Mouse (Mus musculus) lung, embryonic 14.5 days (tissue): ENCODE data around the gene Ampd3. TPM values are rescaled to one million over a fixed set of nuclear protein-coding genes. Genes with fewer than 3 reads are reported as not detected.

Experiments used
- ATAC-seq: fragments of 200-750 bp; cut with Nextera tagmentation; 2 replicates; pipeline ENCODE4 v1.8.0; 2017; ENCODE audit warnings: mild to moderate bottlenecking, moderate TSS enrichment, moderate library complexity; ENCODE audit not compliant: insufficient read depth
- DNase-seq: peaks from one replicate; pipeline ENCODE4 v3.0.0-alpha.2; 2015
- H3K27ac ChIP-seq: fragments of 300-500 bp; sonication (generic); 2 replicates; pipeline ENCODE4 v1.5.1; 2014; ENCODE audit warnings: low read depth, mild to moderate bottlenecking, moderate library complexity
- H3K27me3 ChIP-seq: fragments of 300-500 bp; sonication (generic); 2 replicates; pipeline ENCODE4 v1.6.1; 2014; ENCODE audit warnings: low read length, control low read depth; ENCODE audit not compliant: insufficient read depth
- H3K36me3 ChIP-seq: fragments of 300-500 bp; sonication (generic); 2 replicates; pipeline ENCODE4 v1.6.1; 2014; ENCODE audit warnings: control low read depth; ENCODE audit not compliant: insufficient read depth
- H3K4me1 ChIP-seq: fragments of 300-500 bp; sonication (generic); 2 replicates; pipeline ENCODE4 v1.6.1; 2014; ENCODE audit warnings: antibody characterized with exemption, control low read depth; ENCODE audit not compliant: insufficient read depth
- H3K4me2 ChIP-seq: fragments of 300-500 bp; sonication (generic); 2 replicates; pipeline ENCODE4 v1.6.1; 2014; ENCODE audit warnings: mild to moderate bottlenecking
- H3K4me3 ChIP-seq: fragments of 300-500 bp; sonication (generic); 2 replicates; pipeline ENCODE4 v1.5.1; 2014; ENCODE audit warnings: low read depth, low read length
- H3K9ac ChIP-seq: fragments of 300-500 bp; sonication (generic); 2 replicates; pipeline ENCODE4 v1.6.1; 2014
- H3K9me3 ChIP-seq: fragments of 300-500 bp; sonication (generic); 2 replicates; pipeline ENCODE4 v1.6.1; 2016; ENCODE audit warnings: low read depth, low read length, control low read depth
- CTCF ChIP-seq: IDR thresholded peaks from 2 replicates; pipeline ENCODE4 v1.5.1; 2016; ENCODE audit warnings: antibody characterized with exemption, low read depth
- WGBS: fragments of 180-500 bp; shearing (Covaris S2); extraction: QIAGEN DNeasy Blood & Tissue Kit; methylation state at CpG from one replicate; pipeline ENCODE4 v1.1.7; 2014; 5-methylcytosine and 5-hydroxymethylcytosine counted together
- polyA plus RNA-seq: library from polyadenylated mRNA; unstranded; fragments of >200 nt; fragmentation: Nextera tagmentation; extraction: Ambion mirVana; gene quantifications from 2 replicates; pipeline ENCODE4 v1.2.1, GENCODE M21; 2014

Gene Ampd3
- 1.4 and 2.6 TPM in 2 replicates for polyA plus RNA-seq

- ATAC-seq (no peak), DNase-seq (no peak)
- Histone ChIP-seq H3K4me1 (0 out of 2 replicates have a peak, but pooled peaks cover 1% of the 10 kb centered on the region), H3K27ac (peak within 1 kb of the TSS; percentile 24; the same call in 1 of the 2 replicates), H3K9me3 (no peaks in the 10 kb centered on the region), H3K9ac (peak within 1 kb of the TSS; percentile 62), H3K27me3 (peaks cover 16% of the 10 kb centered on the region), H3K4me3 (peak within 1 kb of the TSS; percentile 52), H3K36me3 (no peaks in the 10 kb centered on the region), H3K4me2 (peak within 1 kb of the TSS; percentile 96)
- WGBS = 24% methylated on average over 15 of the region's 16 CpGs
- no peak for TF ChIP-seq CTCF
Measured at GRCm38 (mm10) chr7:110768001-110768400, at the start of gene Ampd3. Gene Ampd3 (plus strand): TSS chr7:110768206.

GRCm38 (mm10) chr7:110718505-110718904, 49.5 kb upstream of the Ampd3 start:
- Histone ChIP-seq H3K4me1 (no peaks in the 10 kb centered on the region), H3K27ac (no peak overlapping the region), H3K4me2 (no peak overlapping the region), H3K36me3 (no peaks in the 10 kb centered on the region), H3K4me3 (no peak overlapping the region), H3K27me3 (no peaks in the 10 kb centered on the region), H3K9ac (no peak overlapping the region), H3K9me3 (no peaks in the 10 kb centered on the region)
- ATAC-seq (no peak), DNase-seq (no peak)
- no peak for TF ChIP-seq CTCF
- 84% methylated on average over 6 of the region's 6 CpGs for WGBS

GRCm38 (mm10) chr7:110719857-110720256, 48.1 kb upstream of the Ampd3 start:
- no peak overlapping the region for H3K4me3 ChIP-seq
- 67% methylated on average over 4 of the region's 4 CpGs for WGBS
- H3K27ac ChIP-seq = no peak overlapping the region
- no peak for TF ChIP-seq CTCF
- no peak overlapping the region for H3K4me2 ChIP-seq
- ATAC-seq (no peak), DNase-seq (no peak)
- no peaks in the 10 kb centered on the region for H3K36me3 ChIP-seq
- H3K27me3 ChIP-seq = no peaks in the 10 kb centered on the region
- H3K9me3 ChIP-seq = no peaks in the 10 kb centered on the region
- H3K9ac ChIP-seq = no peak overlapping the region
- H3K4me1 ChIP-seq = no peaks in the 10 kb centered on the region

- no peak overlapping the region for H3K4me2 ChIP-seq
- ATAC-seq = no peak
- no peaks in the 10 kb centered on the region for H3K36me3 ChIP-seq
- H3K27me3 ChIP-seq = no peaks in the 10 kb centered on the region
- no peak for TF ChIP-seq CTCF
- H3K4me3 ChIP-seq = no peak overlapping the region
- no peak for DNase-seq
- H3K9me3 ChIP-seq = no peaks in the 10 kb centered on the region
- 71% methylated on average over 4 of the region's 4 CpGs for WGBS
- no peaks in the 10 kb centered on the region for H3K4me1 ChIP-seq
- H3K9ac ChIP-seq = no peak overlapping the region
- H3K27ac ChIP-seq = no peak overlapping the region
Measured at GRCm38 (mm10) chr7:110722183-110722582, 45.8 kb upstream of the Ampd3 start.

GRCm38 (mm10) chr7:110727049-110727448, 41.0 kb upstream of the Ampd3 start:
- Histone ChIP-seq H3K27me3 (no peaks in the 10 kb centered on the region), H3K9ac (no peak overlapping the region), H3K4me1 (no peaks in the 10 kb centered on the region), H3K9me3 (no peaks in the 10 kb centered on the region), H3K4me3 (no peak overlapping the region), H3K4me2 (no peak overlapping the region), H3K27ac (no peak overlapping the region), H3K36me3 (no peaks in the 10 kb centered on the region)
- TF ChIP-seq CTCF = peak; percentile 94
- peak; percentile 47; the same call in 1 of the 2 replicates for ATAC-seq
- 22% methylated on average over 2 of the region's 2 CpGs for WGBS
- DNase-seq = peak; percentile 93

- Histone ChIP-seq H3K9ac (no peak overlapping the region), H3K4me1 (no peaks in the 10 kb centered on the region), H3K4me2 (no peak overlapping the region), H3K27ac (no peak overlapping the region), H3K36me3 (no peaks in the 10 kb centered on the region), H3K9me3 (no peaks in the 10 kb centered on the region), H3K27me3 (no peaks in the 10 kb centered on the region), H3K4me3 (no peak overlapping the region)
- TF ChIP-seq CTCF = peak; percentile 65
- DNase-seq = peak; percentile 75
- ATAC-seq = no peak
- 44% methylated on average over 3 of the region's 3 CpGs for WGBS
Measured at GRCm38 (mm10) chr7:110728876-110729275, 39.1 kb upstream of the Ampd3 start.

- DNase-seq = no peak
- Histone ChIP-seq H3K27ac (no peak overlapping the region), H3K36me3 (no peaks in the 10 kb centered on the region), H3K27me3 (no peaks in the 10 kb centered on the region), H3K4me2 (no peak overlapping the region), H3K9ac (no peak overlapping the region), H3K9me3 (no peaks in the 10 kb centered on the region), H3K4me1 (no peaks in the 10 kb centered on the region), H3K4me3 (no peak overlapping the region)
- no peak for ATAC-seq
- no peak for TF ChIP-seq CTCF
- WGBS = 77% methylated on average over 6 of the region's 6 CpGs
Measured at GRCm38 (mm10) chr7:110729295-110729694, 38.7 kb upstream of the Ampd3 start.
